In genomic region chr19:6527439-6527838, GRCm38 (mm10) we compare ENCODE assay signal across 23 mouse cellular contexts. TPM values are rescaled to one million over a fixed set of nuclear protein-coding genes. Genes with fewer than 3 reads are reported as not detected.
A peak's percentile ranks its signal among the peaks of the same experiment; 100 is the strongest.
DNase-seq lines count a peak whose midpoint lies in the region; TF ChIP-seq lines count a peak whose summit lies in the region.
"Had no signal": no experiment of that assay in that cellular context is flagged by ENCODE, and none has a peak within 500 bp of the region (broad histone marks: within the 10 kb centered on the region; RNA-seq: fewer than 3 reads in every experiment).

No protein-coding gene starts in this region.

- no peak for TF ChIP-seq CTCF in left cerebral cortex, adult 2 months (IDR thresholded peaks at IDR 0.05)
- no peak; the same call in 1 of the 2 replicates for TF ChIP-seq CTCF in cerebellum, adult 2 months (IDR thresholded peaks at IDR 0.05; ENCODE audit: borderline replicate concordance, insufficient read depth, low read depth, low read length)
- no peak for TF ChIP-seq CTCF in lung, adult 2 months (IDR thresholded peaks at IDR 0.05; ENCODE audit: insufficient read depth, low read length)

- DNase-seq in left cerebral cortex, adult 2 months (ENCODE audit: extremely low spot score in 1 of 2, low spot score in 2 of 2) = no peak
- DNase-seq in left cerebral cortex, adult 9 months (ENCODE audit: low spot score in 2 of 2) = no peak
- DNase-seq in cerebellum, adult 11 months = peak; percentile 85
- peak; percentile 90 to 93 for DNase-seq in cerebellum, adult 2 months
- DNase-seq in cerebellum, postnatal 36 days = peak; percentile 89 to 90
- no peak for DNase-seq in kidney, adult 9 months
- DNase-seq in lung, adult 2 months = no peak
- DNase-seq: adrenal gland, postnatal 10 days; gastrocnemius, postnatal 10 days; heart, postnatal 14 days; kidney, postnatal 36 days; liver, postnatal 0 days; lung, postnatal 14 days; retina, postnatal 1 day had no signal

- no peaks in the 10 kb centered on the region for H3K27me3 ChIP-seq in cerebellum, adult 2 months (ENCODE audit: control insufficient read depth, insufficient read depth, low read length)
- H3K27me3 ChIP-seq: midbrain, embryonic 13.5 days had no signal

- H3K27ac ChIP-seq in left cerebral cortex, adult 2 months = peak overlapping the region; percentile 53
- H3K27ac ChIP-seq in cerebellum, adult 2 months (ENCODE audit: insufficient read depth, low read length) = peak overlapping the region; percentile 90
- H3K27ac ChIP-seq: limb, embryonic 15.5 days; midbrain, embryonic 13.5 days had no signal

- TF ChIP-seq POLR2A in cerebellum, adult 2 months (IDR thresholded peaks at IDR 0.05; ENCODE audit: borderline replicate concordance, insufficient read depth, low read length) = peak; percentile 10; the same call in 1 of the 2 replicates
- no peak for TF ChIP-seq POLR2A in lung, adult 2 months (IDR thresholded peaks at IDR 0.05; ENCODE audit: borderline replicate concordance, extremely low read depth, low read depth, low read length)

- intact Hi-C loops in left cerebral cortex, adult 2 months (cut with DNase I) = no loop called here

- no peak overlapping the region for H3K4me3 ChIP-seq in left cerebral cortex, adult 2 months
- no peak overlapping the region for H3K4me3 ChIP-seq in cerebellum, adult 2 months (replicated peaks; ENCODE audit: insufficient read depth, low read depth, low read length)
- H3K4me3 ChIP-seq in lung, adult 2 months (replicated peaks; ENCODE audit: extremely low read depth, low read depth, low read length) = no peak overlapping the region
- H3K4me3 ChIP-seq: heart, embryonic 12.5 days; limb, embryonic 15.5 days; midbrain, embryonic 13.5 days had no signal

- WGBS in cerebellum, adult 2 months = 9% methylated on average over 3 of the region's 3 CpGs
- 85% methylated on average over 3 of the region's 3 CpGs for WGBS in lung, adult 2 months

- H3K4me1 ChIP-seq in cerebellum, adult 2 months (ENCODE audit: control insufficient read depth, insufficient read depth, low read length) = peaks cover 88% of the 10 kb centered on the region
- H3K4me1 ChIP-seq in lung, adult 2 months (ENCODE audit: control insufficient read depth, insufficient read depth, low read length) = 0 out of 2 replicates have a peak, but pooled peaks cover 4% of the 10 kb centered on the region

RNA-seq across cellular contexts. Expression of gene Slc22a12, which starts 15.4 kb away (rescaled TPM):
- under 1 TPM in 1 of 2 experiments, not detected in 1; 0.68 TPM for total RNA-seq in left cerebral cortex, adult 2 months (2021)
- 0.15 and 0.24 TPM in 2 replicates for polyA plus RNA-seq in cerebellum, adult 2 months (2012; rRNA removed)
- 0.62 and 0.65 TPM in 2 replicates for polyA plus RNA-seq in lung, adult 2 months (2012; rRNA removed)
- total RNA-seq: adrenal gland, postnatal 10 days; gastrocnemius, postnatal 10 days; heart, postnatal 14 days; megakaryocyte, adult 5-6 weeks; neutrophil, adult 5-6 weeks had no signal
- polyA plus RNA-seq: brain, embryonic 14.5 days; embryonic facial prominence, embryonic 11.5 days; forebrain, embryonic 14.5 days; heart, embryonic 12.5 days; inflammation-experienced regulatory T-cells, adult 6 months; limb, embryonic 15.5 days; liver, postnatal 0 days; midbrain, embryonic 13.5 days had no signal

Comparison
In these comparisons a context has a peak if more than half of its experiments do, and no peak if none do; other contexts are left out.
1. DNase-seq: peak in cerebellum, adult 11 months (single experiment), cerebellum, adult 2 months (2 of 2) and cerebellum, postnatal 36 days (2 of 2); none in left cerebral cortex, adult 2 months (0 of 2), left cerebral cortex, adult 9 months (0 of 2), kidney, adult 9 months (single experiment) and lung, adult 2 months (single experiment).